Mouse (Mus musculus): ENCODE measurements around the gene Siva1. TPM values are rescaled to one million over a fixed set of nuclear protein-coding genes. Genes with fewer than 3 reads are reported as not detected.

Gene Siva1
- total and polyA plus RNA-seq, 3 experiments, result 60.7 to 214 (median 98.9) TPM

DNA sequence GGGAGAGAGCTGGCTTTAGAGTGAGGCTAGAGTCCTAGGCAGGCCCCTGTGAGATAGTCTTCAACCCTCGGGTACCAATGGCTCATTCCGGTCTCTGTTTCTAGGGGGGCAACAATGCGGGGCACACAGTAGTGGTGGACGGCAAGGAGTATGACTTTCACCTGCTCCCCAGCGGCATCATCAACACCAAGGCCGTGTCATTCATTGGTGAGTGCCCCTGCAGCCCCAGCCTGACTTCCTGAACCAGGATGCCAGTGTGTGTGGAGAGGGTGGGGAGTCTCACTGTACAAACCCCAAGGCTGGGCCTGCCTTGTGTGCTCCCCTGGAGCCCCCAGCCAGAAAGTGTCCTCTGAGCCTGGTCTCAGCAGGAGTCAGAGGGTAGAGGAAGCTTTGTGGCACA is 16.3 kb upstream of the Siva1 start:
- ATAC-seq (ENCODE audit: extremely low read depth, insufficient number of reproducible peaks, low FRiP score, poor library complexity, severe bottlenecking) (no peak), DNase-seq (ENCODE audit: low spot score) (no peak)
- Histone ChIP-seq H3K9me3 (replicated peaks) (no peaks in the 10 kb centered on the region), H3K4me1 (ENCODE audit: insufficient read depth, low read depth, low read length) (peaks cover 12% of the 10 kb centered on the region), H3K27me3 (ENCODE audit: insufficient read depth, low read length) (peaks cover 42% of the 10 kb centered on the region), H3K4me3 (ENCODE audit: low read depth, low read length) (no peak overlapping the region), H3K36me3 (replicated peaks) (no peaks in the 10 kb centered on the region)
- TF ChIP-seq TAL1 (conservative IDR thresholded peaks at IDR 0.05; ENCODE audit: low read depth, low read length) (no peak), POLR2AphosphoS5 (IDR thresholded peaks at IDR 0.05; ENCODE audit: insufficient replicate concordance, low read depth, low read length) (no peak), CTCF (IDR thresholded peaks at IDR 0.05; ENCODE audit: low read depth, low read length) (no peak), GATA2 (IDR thresholded peaks at IDR 0.05; ENCODE audit: borderline replicate concordance, low read depth, low read length) (no peak), GATA1 (IDR thresholded peaks at IDR 0.05; ENCODE audit: borderline replicate concordance, low read length) (no peak)

DNA sequence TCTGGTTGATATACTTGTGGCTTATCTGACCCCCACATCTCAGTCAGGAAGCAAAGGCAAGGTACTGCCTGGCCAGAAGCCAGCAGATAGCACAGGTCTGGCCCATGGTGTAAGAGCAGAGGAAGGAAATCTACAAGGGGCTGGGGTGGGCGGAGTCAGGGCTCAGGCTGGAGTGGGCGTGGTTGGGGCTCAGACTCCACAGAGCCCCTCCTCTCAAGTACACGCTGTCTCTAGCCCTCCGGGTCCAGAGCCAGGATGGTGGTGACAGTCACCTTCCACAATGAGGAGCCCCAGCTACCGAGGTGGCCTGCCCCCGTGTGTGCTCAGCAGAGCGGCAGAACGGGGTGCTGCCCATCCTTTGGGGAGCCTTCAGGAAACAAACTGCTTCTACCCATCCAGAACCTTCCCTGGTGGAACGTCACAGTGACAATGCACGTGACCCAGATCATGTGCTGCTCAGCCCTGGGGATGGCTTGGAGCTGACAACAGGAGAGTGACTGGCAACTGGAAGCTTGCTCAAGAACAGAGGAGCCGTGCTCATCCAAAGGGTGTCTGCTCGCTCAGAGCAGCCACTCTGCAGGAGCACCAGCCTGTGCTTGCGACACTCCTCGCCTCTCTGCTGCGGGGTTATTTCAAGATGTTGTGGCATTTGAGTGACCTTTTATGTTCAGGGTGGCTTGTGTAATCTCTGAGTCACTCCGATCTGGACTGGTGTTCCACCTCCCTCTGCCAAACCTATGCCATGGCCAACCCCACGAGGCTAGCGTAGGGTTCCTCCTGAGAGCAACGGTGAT is 15.4 kb upstream of the Siva1 start:
- Histone ChIP-seq H3K4me3 (ENCODE audit: low read depth, low read length) (no peak overlapping the region), H3K4me1 (ENCODE audit: insufficient read depth, low read depth, low read length) (peaks cover 15% of the 10 kb centered on the region), H3K9me3 (replicated peaks) (no peaks in the 10 kb centered on the region), H3K36me3 (replicated peaks) (no peaks in the 10 kb centered on the region), H3K27me3 (ENCODE audit: insufficient read depth, low read length) (peaks cover 46% of the 10 kb centered on the region)
- ATAC-seq (ENCODE audit: extremely low read depth, insufficient number of reproducible peaks, low FRiP score, poor library complexity, severe bottlenecking), result peak; percentile 54
- DNase-seq (ENCODE audit: low spot score), result no peak
- no peak for TF ChIP-seq GATA1 (IDR thresholded peaks at IDR 0.05; ENCODE audit: borderline replicate concordance, low read length)
- no peak for TF ChIP-seq CTCF (IDR thresholded peaks at IDR 0.05; ENCODE audit: low read depth, low read length)
- TF ChIP-seq POLR2AphosphoS5 (IDR thresholded peaks at IDR 0.05; ENCODE audit: insufficient replicate concordance, low read depth, low read length), result no peak
- TF ChIP-seq TAL1 (conservative IDR thresholded peaks at IDR 0.05; ENCODE audit: low read depth, low read length), result no peak
- TF ChIP-seq GATA2 (IDR thresholded peaks at IDR 0.05; ENCODE audit: borderline replicate concordance, low read depth, low read length), result no peak

DNA sequence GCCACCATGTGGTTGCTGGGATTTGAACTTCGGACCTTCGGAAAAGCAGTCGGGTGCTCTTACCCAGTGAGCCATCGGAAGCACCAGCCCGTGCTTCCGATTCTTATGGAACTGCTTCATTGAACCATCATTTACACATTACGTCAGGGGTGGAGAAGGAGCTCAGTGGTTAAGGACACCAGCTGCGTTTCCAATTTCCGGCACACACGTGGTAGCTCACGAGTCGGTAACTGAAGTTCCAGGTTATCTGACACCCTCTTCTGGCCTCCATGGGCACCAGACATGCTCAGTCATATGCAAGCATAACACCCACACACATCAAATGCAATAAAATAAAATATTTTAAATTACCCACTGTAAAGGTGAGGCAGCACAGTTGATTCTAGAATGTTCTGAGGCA is 14.4 kb upstream of the Siva1 start:
- no peak for DNase-seq (ENCODE audit: low spot score)
- TF ChIP-seq GATA1 (IDR thresholded peaks at IDR 0.05; ENCODE audit: borderline replicate concordance, low read length), result no peak
- TF ChIP-seq POLR2AphosphoS5 (IDR thresholded peaks at IDR 0.05; ENCODE audit: insufficient replicate concordance, low read depth, low read length), result no peak
- no peak for TF ChIP-seq CTCF (IDR thresholded peaks at IDR 0.05; ENCODE audit: low read depth, low read length)
- no peak for TF ChIP-seq GATA2 (IDR thresholded peaks at IDR 0.05; ENCODE audit: borderline replicate concordance, low read depth, low read length)
- no peak for TF ChIP-seq TAL1 (conservative IDR thresholded peaks at IDR 0.05; ENCODE audit: low read depth, low read length)
- ATAC-seq (ENCODE audit: extremely low read depth, insufficient number of reproducible peaks, low FRiP score, poor library complexity, severe bottlenecking), result no peak
- peaks cover 45% of the 10 kb centered on the region for H3K27me3 ChIP-seq (ENCODE audit: insufficient read depth, low read length)
- no peaks in the 10 kb centered on the region for H3K36me3 ChIP-seq (replicated peaks)
- H3K9me3 ChIP-seq (replicated peaks), result no peaks in the 10 kb centered on the region
- no peak overlapping the region for H3K4me3 ChIP-seq (ENCODE audit: low read depth, low read length)
- H3K4me1 ChIP-seq (ENCODE audit: insufficient read depth, low read depth, low read length), result peaks cover 15% of the 10 kb centered on the region

DNA sequence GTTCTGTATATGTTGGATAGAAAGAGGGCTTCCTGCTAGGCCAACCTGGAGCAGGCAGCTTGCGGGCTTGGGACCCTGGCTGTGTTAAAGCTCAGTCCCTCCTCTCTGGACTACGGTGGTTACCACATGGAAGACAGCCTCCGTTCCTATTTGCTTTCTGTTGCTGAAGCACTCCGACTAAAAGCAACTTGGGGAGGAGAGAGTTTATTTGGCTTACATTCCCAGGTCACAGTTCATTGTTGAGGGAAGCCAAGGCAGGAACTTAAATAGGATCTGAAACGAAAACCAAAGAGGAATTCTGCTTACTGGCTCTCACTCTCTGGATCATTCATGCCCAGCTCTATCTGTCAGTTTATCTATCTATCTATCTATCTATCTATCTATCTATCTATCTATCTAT is 13.7 kb upstream of the Siva1 start:
- peaks cover 15% of the 10 kb centered on the region for H3K4me1 ChIP-seq (ENCODE audit: insufficient read depth, low read depth, low read length)
- H3K4me3 ChIP-seq (ENCODE audit: low read depth, low read length), result no peak overlapping the region
- H3K9me3 ChIP-seq (replicated peaks), result no peaks in the 10 kb centered on the region
- TF ChIP-seq GATA1 (IDR thresholded peaks at IDR 0.05; ENCODE audit: borderline replicate concordance, low read length) (no peak), POLR2AphosphoS5 (IDR thresholded peaks at IDR 0.05; ENCODE audit: insufficient replicate concordance, low read depth, low read length) (no peak), CTCF (IDR thresholded peaks at IDR 0.05; ENCODE audit: low read depth, low read length) (no peak), TAL1 (conservative IDR thresholded peaks at IDR 0.05; ENCODE audit: low read depth, low read length) (no peak), GATA2 (IDR thresholded peaks at IDR 0.05; ENCODE audit: borderline replicate concordance, low read depth, low read length) (no peak)
- no peaks in the 10 kb centered on the region for H3K36me3 ChIP-seq (replicated peaks)
- DNase-seq (ENCODE audit: low spot score) (no peak), ATAC-seq (ENCODE audit: extremely low read depth, insufficient number of reproducible peaks, low FRiP score, poor library complexity, severe bottlenecking) (no peak)
- peaks cover 43% of the 10 kb centered on the region for H3K27me3 ChIP-seq (ENCODE audit: insufficient read depth, low read length)

DNA sequence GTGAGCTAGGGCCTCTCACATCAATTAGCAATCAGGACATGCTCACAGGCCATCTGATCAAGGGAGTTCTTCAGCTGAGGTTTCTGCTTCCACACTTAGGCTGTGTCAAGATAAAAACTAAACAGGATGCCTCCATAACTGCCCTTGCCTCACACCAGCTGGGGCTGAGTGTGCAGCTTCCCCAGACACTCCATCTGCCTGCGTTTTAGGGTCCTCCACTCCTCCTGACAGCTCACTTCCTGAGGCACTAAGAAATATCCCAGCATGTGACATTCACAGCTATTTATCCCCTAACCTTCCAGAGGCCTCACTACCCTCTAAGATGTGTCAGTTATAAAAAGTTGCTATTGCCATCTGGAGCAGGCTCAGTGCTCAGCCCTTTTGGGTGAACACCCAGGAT is 13.0 kb upstream of the Siva1 start:
- H3K27me3 ChIP-seq (ENCODE audit: insufficient read depth, low read length), result peaks cover 45% of the 10 kb centered on the region
- H3K4me3 ChIP-seq (ENCODE audit: low read depth, low read length), result no peak overlapping the region
- no peak for ATAC-seq (ENCODE audit: extremely low read depth, insufficient number of reproducible peaks, low FRiP score, poor library complexity, severe bottlenecking)
- no peaks in the 10 kb centered on the region for H3K9me3 ChIP-seq (replicated peaks)
- no peak for DNase-seq (ENCODE audit: low spot score)
- peaks cover 13% of the 10 kb centered on the region for H3K4me1 ChIP-seq (ENCODE audit: insufficient read depth, low read depth, low read length)
- H3K36me3 ChIP-seq (replicated peaks), result no peaks in the 10 kb centered on the region
- TF ChIP-seq TAL1 (conservative IDR thresholded peaks at IDR 0.05; ENCODE audit: low read depth, low read length), result no peak
- TF ChIP-seq CTCF (IDR thresholded peaks at IDR 0.05; ENCODE audit: low read depth, low read length), result no peak
- TF ChIP-seq GATA1 (IDR thresholded peaks at IDR 0.05; ENCODE audit: borderline replicate concordance, low read length), result no peak
- no peak for TF ChIP-seq GATA2 (IDR thresholded peaks at IDR 0.05; ENCODE audit: borderline replicate concordance, low read depth, low read length)
- no peak for TF ChIP-seq POLR2AphosphoS5 (IDR thresholded peaks at IDR 0.05; ENCODE audit: insufficient replicate concordance, low read depth, low read length)

DNA sequence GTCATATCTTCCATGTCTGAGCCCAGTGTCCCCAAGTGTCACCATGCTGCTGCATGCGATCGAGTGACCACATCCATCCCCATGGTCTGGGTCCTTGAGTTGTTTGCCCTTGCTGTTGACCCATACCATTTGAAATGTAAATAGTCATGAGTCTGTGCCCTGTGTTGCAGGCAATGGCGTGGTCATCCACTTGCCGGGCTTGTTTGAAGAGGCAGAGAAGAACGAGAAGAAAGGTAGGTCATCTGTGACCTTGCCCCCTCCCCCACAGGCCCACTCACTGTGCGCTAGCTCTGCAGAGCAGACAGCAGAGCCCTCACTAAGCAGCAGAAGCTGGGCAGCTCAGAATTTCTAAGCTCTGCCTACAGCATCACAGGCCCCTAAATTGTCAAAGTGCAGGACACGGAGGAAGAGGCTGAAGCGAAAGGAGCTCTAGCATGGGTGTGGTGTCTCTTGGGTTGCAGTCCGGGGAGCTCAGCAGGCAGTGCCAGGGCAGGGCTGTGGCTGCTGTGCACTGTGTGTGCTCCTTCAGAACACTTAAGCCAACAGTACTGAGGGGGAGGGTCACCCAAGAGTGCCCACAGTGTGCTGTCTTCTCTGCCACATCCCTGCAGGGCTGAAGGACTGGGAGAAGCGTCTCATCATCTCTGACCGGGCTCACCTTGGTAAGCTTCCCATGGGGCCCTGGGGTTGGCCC is 12.2 kb upstream of the Siva1 start:
- Histone ChIP-seq H3K4me3 (ENCODE audit: low read depth, low read length) (no peak overlapping the region), H3K27me3 (ENCODE audit: insufficient read depth, low read length) (peaks cover 52% of the 10 kb centered on the region), H3K36me3 (replicated peaks) (no peaks in the 10 kb centered on the region), H3K9me3 (replicated peaks) (no peaks in the 10 kb centered on the region), H3K4me1 (ENCODE audit: insufficient read depth, low read depth, low read length) (peaks cover 13% of the 10 kb centered on the region)
- TF ChIP-seq GATA2 (IDR thresholded peaks at IDR 0.05; ENCODE audit: borderline replicate concordance, low read depth, low read length), result no peak
- no peak for TF ChIP-seq CTCF (IDR thresholded peaks at IDR 0.05; ENCODE audit: low read depth, low read length)
- no peak for TF ChIP-seq POLR2AphosphoS5 (IDR thresholded peaks at IDR 0.05; ENCODE audit: insufficient replicate concordance, low read depth, low read length)
- TF ChIP-seq GATA1 (IDR thresholded peaks at IDR 0.05; ENCODE audit: borderline replicate concordance, low read length), result no peak
- TF ChIP-seq TAL1 (conservative IDR thresholded peaks at IDR 0.05; ENCODE audit: low read depth, low read length), result no peak
- no peak for ATAC-seq (ENCODE audit: extremely low read depth, insufficient number of reproducible peaks, low FRiP score, poor library complexity, severe bottlenecking)
- DNase-seq (ENCODE audit: low spot score), result no peak
